Mouse (Mus musculus) retina, embryonic 14.5 days (tissue): ENCODE measurements around the gene Il23r.

Experiments used
- DNase-seq: peaks from one replicate; pipeline ENCODE4 v3.0.0-alpha.2; 2015; ENCODE audit warnings: low spot score

Il23r gene

GRCm38 (mm10) chr6:67431808-67432207, 59.8 kb downstream of the Il23r start:
- no peak for DNase-seq

DNA sequence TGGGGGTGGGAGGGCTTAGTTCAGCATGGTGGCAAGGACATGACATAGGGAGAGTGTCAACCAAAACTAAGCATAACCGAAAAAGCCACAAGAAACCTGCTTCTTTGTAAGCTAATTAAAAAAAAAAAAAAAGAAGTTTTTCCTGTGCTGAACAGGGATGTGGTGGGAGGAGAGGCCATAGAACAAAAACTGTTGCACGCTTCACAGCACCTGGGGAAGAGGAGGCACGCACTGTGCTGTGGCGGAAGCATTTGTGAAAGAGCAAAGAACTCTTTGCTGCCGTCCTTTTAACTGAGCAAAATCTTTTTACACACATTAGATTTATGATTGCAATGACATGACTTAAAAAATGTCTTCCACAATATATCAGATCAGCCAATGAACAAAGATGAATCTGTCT, 69.9 kb downstream of the Il23r start:
- DNase-seq: no peak

GRCm38 (mm10) chr6:67416557-67416956, 75.1 kb downstream of the Il23r start:
- DNase-seq: no peak

GRCm38 (mm10) chr6:67415276-67415675, 76.4 kb downstream of the Il23r start:
- no peak for DNase-seq

GRCm38 (mm10) chr6:67413378-67413777, 78.3 kb downstream of the Il23r start:
- DNase-seq: no peak

DNA sequence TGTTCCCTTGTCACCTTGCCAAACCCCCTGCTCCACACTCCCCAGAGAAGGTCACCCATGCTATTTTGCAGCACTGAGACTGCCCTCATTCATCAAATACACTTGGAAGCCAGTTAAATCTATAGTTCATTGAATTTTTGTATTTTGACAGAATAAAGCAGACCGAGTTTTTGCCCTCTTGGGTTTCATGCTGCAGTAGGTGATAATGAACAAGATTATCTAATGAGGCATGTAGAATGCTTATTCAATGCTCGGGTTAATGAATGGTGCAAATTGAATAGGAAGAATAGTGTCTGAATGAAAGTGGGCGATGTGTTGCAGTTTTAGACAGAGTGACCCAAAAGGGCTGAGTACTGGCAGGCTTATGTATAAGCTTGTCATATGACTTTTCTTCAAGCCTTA, 86.4 kb downstream of the Il23r start:
- DNase-seq: peak; percentile 2

DNA sequence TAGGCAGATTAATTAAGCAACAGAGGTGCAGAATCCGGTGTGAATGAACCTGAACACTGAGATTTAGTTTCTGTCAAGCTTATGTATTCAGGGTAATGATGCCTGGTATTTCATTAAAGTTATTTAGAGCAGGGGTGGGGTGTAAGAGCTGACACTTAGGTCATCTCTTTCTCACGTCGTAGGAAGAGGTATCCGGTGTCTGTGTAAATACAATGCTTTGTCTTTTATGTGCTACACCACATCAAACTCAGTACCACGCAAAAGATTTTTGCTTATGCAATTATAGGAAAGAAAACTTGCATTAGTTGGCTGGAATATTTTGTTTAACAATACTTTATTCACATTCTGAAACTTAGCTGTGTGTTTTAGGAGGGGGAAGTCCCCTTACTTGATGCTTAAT, 92.1 kb downstream of the Il23r start:
- DNase-seq: no peak

DNA sequence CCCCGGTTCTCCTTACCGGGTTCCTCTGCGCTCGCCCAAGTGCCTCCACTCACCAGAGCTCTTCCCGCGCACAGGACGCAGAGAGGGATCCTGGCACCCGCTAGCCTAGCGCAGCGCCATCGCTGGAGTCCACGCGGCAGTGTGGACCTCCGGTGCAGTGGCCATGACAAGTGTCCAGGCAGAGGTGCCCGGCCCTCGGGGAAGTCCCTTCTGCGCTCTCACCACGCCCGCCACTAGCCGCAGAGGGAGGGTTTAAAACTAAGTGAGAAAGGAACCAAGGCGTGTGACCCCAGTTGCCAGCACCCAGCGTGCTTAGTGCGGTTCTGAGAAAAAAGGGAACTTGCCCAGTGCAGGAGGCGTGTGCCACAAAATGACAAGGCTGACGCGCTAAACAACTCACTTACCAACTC, 115.7 kb downstream of the Il23r start, which contains the start of gene Il12rb2:
TSS of gene Il12rb2 (minus strand) at position 207 of the 410 bp plus-strand sequence.
- DNase-seq: peak; percentile 37
